ENCODE assay signal across 8 mouse cellular contexts in the genomic region with DNA sequence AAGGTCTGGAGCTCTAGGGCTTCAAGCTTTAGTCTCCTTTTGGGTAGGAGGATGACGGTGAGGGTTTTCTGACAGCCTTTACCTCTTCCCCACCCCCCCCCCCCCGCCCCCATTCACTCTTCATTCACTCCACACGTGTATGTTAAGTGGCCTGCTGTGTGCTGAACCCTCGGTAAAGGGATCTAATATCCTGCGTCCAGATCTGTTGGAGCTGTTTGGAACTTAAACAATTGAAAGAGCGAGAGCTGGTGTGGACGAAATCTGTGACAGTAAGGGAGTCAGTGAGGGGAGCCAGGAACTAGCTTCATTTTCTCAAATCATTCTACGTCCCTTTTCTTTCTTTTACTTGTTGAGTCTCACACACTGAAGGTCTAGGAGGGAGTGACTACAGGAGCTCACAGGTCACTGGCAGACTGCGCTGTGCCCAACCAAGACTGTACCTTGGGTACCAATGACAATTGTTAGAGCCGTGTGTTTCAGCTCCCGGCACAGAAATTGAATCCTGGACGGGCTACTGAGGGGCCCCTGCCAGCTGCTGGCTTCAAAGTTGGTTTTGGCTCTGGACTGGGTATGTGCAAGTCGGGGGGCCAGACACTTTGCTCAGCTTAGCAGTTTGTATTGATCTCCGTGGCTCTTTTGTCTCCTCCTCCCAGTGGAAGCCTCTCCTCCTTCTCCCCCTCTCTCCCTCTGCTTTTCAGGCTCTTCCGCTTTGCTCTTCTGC. TPM values are rescaled to one million over a fixed set of nuclear protein-coding genes. Genes with fewer than 3 reads are reported as not detected.
DNase-seq lines count a peak whose midpoint lies in the region; ATAC-seq and TF ChIP-seq lines count a peak whose summit lies in the region.
"Had no signal": no experiment of that assay in that cellular context is flagged by ENCODE, and none has a peak within 500 bp of the region (broad histone marks: within the 10 kb centered on the region; RNA-seq: fewer than 3 reads in every experiment).

A gene (plus strand): TSS at position 689 of the 721 bp plus-strand sequence.

- no peak for DNase-seq in left cerebral cortex, adult 18-20 months (ENCODE audit: low spot score in 2 of 2)
- no peak for DNase-seq in left cerebral cortex, adult 9 months (ENCODE audit: low spot score in 2 of 2)
- DNase-seq in splenic B cell, adult 2 months (ENCODE audit: low read depth, low spot score) = peak; percentile 0
- no peak for DNase-seq in c-Kit-positive CD71-positive TER-119-positive erythroid progenitor cells, embryonic 14.5 days (ENCODE audit: low spot score)

- H3K4me1 ChIP-seq in embryonic fibroblast, embryonic 13.5 days (ENCODE audit: control insufficient read depth, insufficient read depth, low read length) = no peaks in the 10 kb centered on the region
- H3K4me1 ChIP-seq in heart, embryonic 16.5 days (ENCODE audit: control insufficient read depth, insufficient read depth, low read length) = no peaks in the 10 kb centered on the region
- no peaks in the 10 kb centered on the region for H3K4me1 ChIP-seq in limb, embryonic 12.5 days (replicated peaks)

- H3K27ac ChIP-seq in embryonic fibroblast, embryonic 13.5 days (ENCODE audit: insufficient read depth, low read length) = no peak within 1 kb of the TSS
- H3K27ac ChIP-seq in heart, embryonic 16.5 days (ENCODE audit: low read length) = no peak within 1 kb of the TSS
- no peak within 1 kb of the TSS for H3K27ac ChIP-seq in limb, embryonic 12.5 days
- H3K27ac ChIP-seq: macrophage had no signal

- H3K36me3 ChIP-seq in heart, embryonic 16.5 days (ENCODE audit: control insufficient read depth, insufficient read depth) = no peaks in the 10 kb centered on the region
- no peaks in the 10 kb centered on the region for H3K36me3 ChIP-seq in limb, embryonic 12.5 days
- H3K36me3 ChIP-seq in splenic B cell, adult 2 months (ENCODE audit: control insufficient read depth, insufficient read depth, low read length, poor library complexity, severe bottlenecking) = no peaks in the 10 kb centered on the region

- H3K4me3 ChIP-seq in embryonic fibroblast, embryonic 13.5 days (ENCODE audit: insufficient read depth, low read length) = peak within 1 kb of the TSS; percentile 33
- peak within 1 kb of the TSS; percentile 44 for H3K4me3 ChIP-seq in heart, embryonic 16.5 days (ENCODE audit: low read length)
- peak within 1 kb of the TSS; percentile 33 for H3K4me3 ChIP-seq in limb, embryonic 12.5 days (replicated peaks)

- TF ChIP-seq POLR2A in embryonic fibroblast, embryonic 13.5 days (IDR thresholded peaks at IDR 0.05; ENCODE audit: low read depth, low read length) = no peak

- 33% methylated on average over 14 of the region's 15 CpGs for WGBS in heart, embryonic 16.5 days
- 33% methylated on average over 13 of the region's 15 CpGs for WGBS in limb, embryonic 12.5 days

- TF ChIP-seq CTCF in embryonic fibroblast, embryonic 13.5 days (IDR thresholded peaks at IDR 0.05; ENCODE audit: borderline replicate concordance, insufficient read depth, low read length) = no peak

- H3K9ac ChIP-seq in heart, embryonic 16.5 days (ENCODE audit: low read length) = peak within 1 kb of the TSS; percentile 50; the same call in 1 of the 2 replicates
- 0 out of 2 replicates have a peak within 1 kb of the TSS, but pooled peaks have one; percentile 18 for H3K9ac ChIP-seq in limb, embryonic 12.5 days (replicated peaks)

- H3K27me3 ChIP-seq in heart, embryonic 16.5 days (ENCODE audit: control insufficient read depth, insufficient read depth, low read length) = peaks cover 3% of the 10 kb centered on the region; the same call in 1 of the 2 replicates
- H3K27me3 ChIP-seq in limb, embryonic 12.5 days = peaks cover 23% of the 10 kb centered on the region
- no peaks in the 10 kb centered on the region for H3K27me3 ChIP-seq in splenic B cell, adult 2 months (ENCODE audit: control insufficient read depth, insufficient read depth, low read length, poor library complexity, severe bottlenecking)

- no peaks in the 10 kb centered on the region for H3K9me3 ChIP-seq in heart, embryonic 16.5 days (replicated peaks; ENCODE audit: control insufficient read depth, low read length)
- no peaks in the 10 kb centered on the region for H3K9me3 ChIP-seq in limb, embryonic 12.5 days

- peak within 1 kb of the TSS; percentile 68 for H3K4me2 ChIP-seq in heart, embryonic 16.5 days (ENCODE audit: low read depth, low read length)
- H3K4me2 ChIP-seq in limb, embryonic 12.5 days = peak within 1 kb of the TSS; percentile 54

- ATAC-seq in heart, embryonic 16.5 days (replicated peaks; ENCODE audit: extremely low read depth, insufficient read depth, low FRiP score) = no peak
- ATAC-seq in limb, embryonic 12.5 days (ENCODE audit: insufficient number of reproducible peaks, insufficient read depth, low FRiP score, low TSS enrichment, low read depth) = no peak

RNA-seq across cellular contexts. Expression of the gene that starts here (rescaled TPM):
- 10 to 100 TPM; 49.4 to 55.2 TPM for total RNA-seq in left cerebral cortex, adult 18-20 months (2021)
- polyA plus RNA-seq in embryonic fibroblast, embryonic 13.5 days (2011; ENCODE audit: insufficient read length, low read depth, missing spikeins) = 2.3 and 5.1 TPM in 2 replicates
- polyA plus RNA-seq in heart, embryonic 16.5 days (2015; fragmentation: Nextera tagmentation; extraction: Ambion mirVana) = 0.25 and 0.29 TPM in 2 replicates
- polyA plus RNA-seq in limb, embryonic 12.5 days (2016; fragmentation: Nextera tagmentation; extraction: Ambion mirVana) = 3.3 and 4.0 TPM in 2 replicates
